Mouse (Mus musculus): ENCODE results near the gene Hist2h2bb. TPM values are rescaled to one million over a fixed set of nuclear protein-coding genes. Genes with fewer than 3 reads are reported as not detected.
A peak's percentile ranks its signal among the peaks of the same experiment; 100 is the strongest.
"Not testable (repeated sequence)": the region's sequence is repeated elsewhere in the genome, so short reads cannot be mapped to it uniquely, and the experiment has no call there.

Hist2h2bb gene
- total and polyA plus RNA-seq, 2 experiments from 2014 or later = 1.4 to 397 TPM

DNA sequence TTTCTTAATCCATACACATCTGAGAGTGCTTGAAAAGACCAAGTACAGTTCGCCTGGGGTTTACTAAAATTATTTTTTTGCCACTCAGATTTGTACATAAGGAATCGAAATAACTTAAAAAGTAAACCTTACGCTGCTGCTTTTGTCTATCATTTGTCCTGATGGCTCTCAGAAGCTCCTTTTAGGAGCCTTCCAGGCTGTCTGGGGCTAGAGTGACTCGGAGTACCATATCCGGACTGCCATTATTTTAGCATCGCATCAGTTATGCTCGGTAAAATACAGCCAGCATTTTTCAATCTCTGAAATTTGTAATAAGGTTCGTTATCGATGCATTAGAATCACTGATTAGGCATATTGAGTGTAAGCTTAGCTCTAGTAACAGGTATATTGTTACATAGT, 28.8 kb upstream of the Hist2h2bb start:
- Histone ChIP-seq H3K27ac (peak overlapping the region; percentile 72), H3K9ac (replicated peaks; ENCODE audit: low read length) (peak overlapping the region; percentile 40; the same call in 1 of the 2 replicates), H3K27me3 (ENCODE audit: insufficient read depth, low read length) (no peaks in the 10 kb centered on the region), H3K9me3 (ENCODE audit: low read length) (no peaks in the 10 kb centered on the region), H3K4me2 (ENCODE audit: low read depth, low read length) (peak overlapping the region; percentile 53), H3K4me1 (ENCODE audit: insufficient read depth, low read length) (no peaks in the 10 kb centered on the region), H3K36me3 (ENCODE audit: insufficient read depth, low read length) (no peaks in the 10 kb centered on the region), H3K4me3 (ENCODE audit: low read length) (peak overlapping the region; percentile 23)
- ATAC-seq = no peak
- 71% methylated on average over 9 of the region's 9 CpGs for WGBS
- TF ChIP-seq CTCF (IDR thresholded peaks at IDR 0.05; ENCODE audit: low read depth) = no peak
- no peak for DNase-seq (ENCODE audit: low spot score)

DNA sequence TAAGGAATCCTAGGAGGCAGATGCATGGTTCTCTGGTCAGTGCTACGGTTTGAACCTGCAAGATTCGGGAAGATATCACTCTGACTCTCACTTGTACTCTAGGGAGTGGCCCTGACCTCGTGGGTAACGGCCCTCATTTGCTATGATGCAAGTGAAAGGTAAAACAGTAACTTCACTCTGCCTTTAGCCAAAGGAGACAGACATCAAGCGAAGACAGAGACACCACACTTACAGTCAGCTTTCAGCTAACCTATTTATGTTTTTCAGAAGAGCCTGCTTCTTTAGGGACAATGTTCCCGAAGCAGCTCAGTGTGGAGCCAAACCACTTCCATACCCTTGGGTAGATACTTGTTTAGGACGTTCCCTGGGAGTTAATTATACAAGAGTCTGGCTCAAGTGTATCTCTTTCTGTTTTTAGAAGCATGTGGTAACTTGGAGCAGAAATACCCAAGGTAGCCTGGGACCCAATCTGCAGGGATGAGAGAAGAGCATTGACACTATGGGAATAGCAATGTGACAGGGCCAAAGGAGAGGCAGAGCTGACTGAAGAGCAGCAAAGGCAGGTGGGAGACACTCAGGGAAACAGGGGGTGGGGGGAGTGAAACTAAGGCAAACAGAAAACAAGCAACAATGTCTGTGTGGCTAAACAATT, 25.5 kb upstream of the Hist2h2bb start:
- DNase-seq (ENCODE audit: low spot score) (no peak), ATAC-seq (no peak)
- TF ChIP-seq CTCF (IDR thresholded peaks at IDR 0.05; ENCODE audit: low read depth) = no peak
- Histone ChIP-seq H3K9ac (replicated peaks; ENCODE audit: low read length) (peak overlapping the region; percentile 67; the same call in 1 of the 2 replicates), H3K4me1 (ENCODE audit: insufficient read depth, low read length) (no peaks in the 10 kb centered on the region), H3K27ac (peak overlapping the region; percentile 94; the same call in 1 of the 2 replicates), H3K27me3 (ENCODE audit: insufficient read depth, low read length) (no peaks in the 10 kb centered on the region), H3K4me2 (ENCODE audit: low read depth, low read length) (peak overlapping the region; percentile 64), H3K36me3 (ENCODE audit: insufficient read depth, low read length) (no peaks in the 10 kb centered on the region), H3K9me3 (ENCODE audit: low read length) (no peaks in the 10 kb centered on the region), H3K4me3 (ENCODE audit: low read length) (no peak overlapping the region)
- WGBS = 79% methylated on average over 7 of the region's 7 CpGs

DNA sequence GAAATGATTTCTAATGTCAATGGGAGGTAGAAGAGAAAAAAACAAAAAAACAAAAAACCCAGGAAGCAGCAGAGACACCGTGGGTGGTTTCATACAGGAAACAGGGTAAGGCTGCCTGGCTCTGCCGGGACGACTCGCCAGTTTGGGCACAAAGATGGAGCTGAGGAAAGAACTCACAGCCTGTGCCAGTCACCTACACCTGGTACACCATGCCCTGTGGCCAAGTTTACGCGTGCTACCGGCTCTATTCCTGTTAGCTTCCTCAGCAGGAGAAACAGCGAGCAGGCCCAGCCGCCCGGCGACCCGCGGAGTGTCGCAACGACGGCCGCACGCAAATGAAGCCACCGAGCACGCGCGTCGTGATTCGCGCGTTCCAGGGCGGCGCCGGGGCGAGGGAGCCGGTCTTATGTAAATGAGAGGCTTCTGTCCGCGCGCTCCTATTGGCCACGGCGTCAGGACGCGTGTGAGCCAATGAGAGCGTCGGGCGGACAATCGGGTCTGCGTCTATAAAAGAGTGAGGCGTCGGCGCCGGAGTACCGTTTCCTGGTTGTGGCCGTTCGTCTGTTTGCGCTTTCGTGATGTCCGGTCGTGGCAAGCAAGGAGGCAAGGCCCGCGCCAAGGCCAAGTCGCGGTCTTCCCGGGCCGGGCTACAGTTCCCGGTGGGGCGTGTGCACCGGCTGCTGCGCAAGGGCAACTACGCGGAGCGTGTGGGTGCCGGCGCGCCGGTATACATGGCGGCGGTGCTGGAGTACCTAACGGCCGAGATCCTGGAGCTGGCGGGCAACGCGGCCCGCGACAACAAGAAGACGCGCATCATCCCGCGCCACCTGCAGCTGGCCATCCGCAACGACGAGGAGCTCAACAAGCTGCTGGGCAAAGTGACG, 24.3 kb upstream of the Hist2h2bb start, which contains the start of gene Hist2h2aa1:
TSS of gene Hist2h2aa1 (plus strand) at position 495 of the 884 bp plus-strand sequence.
- peak within 1 kb of the TSS; percentile 94 for H3K27ac ChIP-seq
- H3K9me3 ChIP-seq (ENCODE audit: low read length); H3K4me1 ChIP-seq (ENCODE audit: insufficient read depth, low read length); H3K27me3 ChIP-seq (ENCODE audit: insufficient read depth, low read length); H3K36me3 ChIP-seq (ENCODE audit: insufficient read depth, low read length): not testable (repeated sequence)
- peak within 1 kb of the TSS; percentile 64 for H3K4me2 ChIP-seq (ENCODE audit: low read depth, low read length)
- under 1% methylated on average over 27 of the region's 88 CpGs for WGBS
- ATAC-seq (peak; percentile 93), DNase-seq (ENCODE audit: low spot score) (peak; percentile 66)
- H3K9ac ChIP-seq (replicated peaks; ENCODE audit: low read length) = peak within 1 kb of the TSS; percentile 67
- peak within 1 kb of the TSS; percentile 50 for H3K4me3 ChIP-seq (ENCODE audit: low read length)

DNA sequence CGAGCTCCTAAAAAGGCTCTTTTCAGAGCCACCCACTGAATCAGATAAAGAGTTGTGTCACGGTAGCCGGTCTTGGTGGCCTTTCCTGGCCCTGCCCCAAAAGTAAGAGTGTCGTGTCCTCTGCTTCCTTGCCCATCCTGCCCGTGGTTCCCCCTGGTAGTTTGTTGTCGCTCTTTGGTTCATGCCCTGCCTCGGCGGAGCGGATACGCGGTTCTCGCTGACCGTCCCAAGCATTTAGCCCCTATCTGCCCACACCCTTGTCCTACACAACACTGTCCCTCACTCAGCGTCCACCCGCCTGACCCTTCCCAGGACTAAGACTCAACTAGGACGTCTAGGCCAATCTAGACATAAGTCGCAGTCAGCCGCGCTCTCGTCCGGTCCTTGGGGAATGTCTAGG, 23.5 kb upstream of the Hist2h2bb start:
- not testable (repeated sequence) for DNase-seq (ENCODE audit: low spot score); H3K4me1 ChIP-seq (ENCODE audit: insufficient read depth, low read length); ATAC-seq; H3K9ac ChIP-seq (replicated peaks; ENCODE audit: low read length); H3K9me3 ChIP-seq (ENCODE audit: low read length); H3K27me3 ChIP-seq (ENCODE audit: insufficient read depth, low read length); H3K36me3 ChIP-seq (ENCODE audit: insufficient read depth, low read length)
- Histone ChIP-seq H3K4me3 (ENCODE audit: low read length) (peak overlapping the region; percentile 27; the same call in 1 of the 2 replicates), H3K4me2 (ENCODE audit: low read depth, low read length) (0 out of 2 replicates have a peak overlapping the region, but pooled peaks have one; percentile 30), H3K27ac (peak overlapping the region; percentile 68; the same call in 1 of the 2 replicates)
- 0% methylated on average over 10 of the region's 21 CpGs for WGBS

DNA sequence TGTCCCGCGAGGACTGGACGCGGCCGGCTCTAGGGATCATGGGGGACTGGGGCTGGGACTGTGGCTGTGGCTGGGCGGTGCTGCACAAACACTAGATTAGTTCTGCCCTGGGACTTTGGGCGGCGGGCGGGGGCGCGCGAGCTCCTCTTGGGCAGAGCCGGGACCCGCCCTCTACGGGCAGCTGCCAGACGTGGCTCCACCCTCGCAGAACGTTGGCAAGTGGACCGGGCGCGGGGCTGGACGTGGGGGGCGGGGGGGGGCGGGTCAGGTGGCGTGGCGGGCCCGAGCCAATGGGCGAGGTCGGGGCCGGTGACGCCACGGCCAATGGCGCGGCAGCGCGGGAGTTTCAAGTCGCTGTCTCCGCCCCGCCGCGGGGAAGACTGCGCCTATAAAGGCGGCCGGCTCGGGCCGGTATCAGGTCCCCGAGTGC, 23.1 kb upstream of the Hist2h2bb start, which contains the start of gene Hist2h3c1:
TSS of gene Hist2h3c1 (plus strand) at position 259 of the 430 bp plus-strand sequence.
- not testable (repeated sequence) for H3K9me3 ChIP-seq (ENCODE audit: low read length); H3K36me3 ChIP-seq (ENCODE audit: insufficient read depth, low read length); H3K27me3 ChIP-seq (ENCODE audit: insufficient read depth, low read length); DNase-seq (ENCODE audit: low spot score); H3K4me1 ChIP-seq (ENCODE audit: insufficient read depth, low read length)
- ATAC-seq = peak; percentile 93
- Histone ChIP-seq H3K9ac (replicated peaks; ENCODE audit: low read length) (peak within 1 kb of the TSS; percentile 24; the same call in 1 of the 2 replicates), H3K27ac (peak within 1 kb of the TSS; percentile 68; the same call in 1 of the 2 replicates), H3K4me3 (ENCODE audit: low read length) (peak within 1 kb of the TSS; percentile 28), H3K4me2 (ENCODE audit: low read depth, low read length) (peak within 1 kb of the TSS; percentile 51)
- no CpG with 5 or more reads among the region's 47 CpGs for WGBS

DNA sequence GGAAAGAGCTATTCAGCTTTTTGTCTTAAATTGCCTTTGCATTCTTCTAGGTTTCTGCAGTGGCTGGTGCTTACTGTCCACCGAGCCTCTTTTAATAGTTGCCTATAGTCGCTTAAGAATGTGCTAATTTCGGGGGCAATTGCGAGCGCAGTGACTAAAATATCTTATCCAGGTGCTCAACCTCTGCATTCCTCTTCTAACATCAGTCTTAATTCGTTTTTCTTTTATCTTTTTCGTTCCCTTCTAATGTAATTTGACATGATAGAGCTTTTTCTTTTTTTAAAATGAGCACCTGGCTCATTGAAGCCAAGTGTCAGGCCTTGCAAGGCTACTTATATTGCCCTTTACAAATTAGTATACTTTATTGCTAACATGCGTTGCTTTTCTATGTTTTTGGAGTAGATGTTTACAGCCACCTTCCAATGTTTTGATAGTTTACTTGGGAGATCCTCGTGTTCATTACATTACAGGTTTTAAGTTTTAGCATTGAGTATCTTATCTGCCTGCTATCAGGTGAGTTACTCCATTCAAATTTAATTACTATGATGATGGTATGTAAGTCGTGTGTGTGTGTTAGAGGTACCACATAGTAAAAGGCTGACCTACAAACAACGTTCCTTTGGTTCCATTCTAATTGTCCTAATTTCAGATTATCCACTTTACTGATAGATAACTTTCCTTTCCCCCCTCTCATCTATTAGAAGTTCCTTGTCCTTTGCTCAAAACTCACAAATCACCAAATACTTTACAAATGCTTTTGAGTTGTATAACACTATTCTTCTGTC, 22.0 kb upstream of the Hist2h2bb start:
- H3K9ac ChIP-seq (replicated peaks; ENCODE audit: low read length) = peak overlapping the region; percentile 24; the same call in 1 of the 2 replicates
- TF ChIP-seq CTCF (IDR thresholded peaks at IDR 0.05; ENCODE audit: low read depth) = no peak
- ATAC-seq (no peak), DNase-seq (ENCODE audit: low spot score) (no peak)
- no peaks in the 10 kb centered on the region for H3K4me1 ChIP-seq (ENCODE audit: insufficient read depth, low read length)
- H3K9me3 ChIP-seq (ENCODE audit: low read length) = no peaks in the 10 kb centered on the region
- peak overlapping the region; percentile 51 for H3K4me2 ChIP-seq (ENCODE audit: low read depth, low read length)
- no peak overlapping the region for H3K27ac ChIP-seq
- H3K36me3 ChIP-seq (ENCODE audit: insufficient read depth, low read length) = no peaks in the 10 kb centered on the region
- peak overlapping the region; percentile 28 for H3K4me3 ChIP-seq (ENCODE audit: low read length)
- 11% methylated on average over 11 of the region's 11 CpGs for WGBS
- no peaks in the 10 kb centered on the region for H3K27me3 ChIP-seq (ENCODE audit: insufficient read depth, low read length)
